12 mouse cellular contexts compared by ENCODE assay signal in genomic region chr13:45802620-45803410, GRCm38 (mm10).
DNase-seq lines count a peak whose midpoint lies in the region; TF ChIP-seq lines count a peak whose summit lies in the region.
"Had no signal": no experiment of that assay in that cellular context is flagged by ENCODE, and none has a peak within 500 bp of the region (broad histone marks: within the 10 kb centered on the region; RNA-seq: fewer than 3 reads in every experiment).

No protein-coding gene starts in this region.

- no peaks in the 10 kb centered on the region for H3K27me3 ChIP-seq in kidney, adult 2 months (replicated peaks; ENCODE audit: control insufficient read depth, insufficient read depth, low read length)

- TF ChIP-seq POLR2A in kidney, adult 2 months (IDR thresholded peaks at IDR 0.05; ENCODE audit: low read depth, low read length) = no peak

- DNase-seq in kidney, adult 2 months = peak; percentile 48
- no peak for DNase-seq in kidney, adult 18-20 months
- DNase-seq in Muller cell, postnatal 12 days (ENCODE audit: inconsistent ontology term) = peak; percentile 49
- peak; percentile 6 for DNase-seq in c-Kit-positive CD71-negative TER-119-negative erythroid progenitor cells, embryonic 14.5 days (ENCODE audit: low read depth)
- peak; percentile 27 to 46 for DNase-seq in kidney, postnatal 36 days
- DNase-seq in spleen, adult 18-20 months = no peak
- no peak for DNase-seq in ovary, postnatal 36 days (ENCODE audit: low spot score)
- no peak for DNase-seq in gastrocnemius, postnatal 4 days (ENCODE audit: low spot score in 2 of 2)
- DNase-seq: gastrocnemius, adult 2 months had no signal

- 93% methylated on average over 15 of the region's 15 CpGs for WGBS in kidney, adult 2 months

- H3K4me3 ChIP-seq in kidney, adult 2 months (ENCODE audit: insufficient read depth, low read depth, low read length) = no peak overlapping the region
- H3K4me3 ChIP-seq: gastrocnemius, adult 2 months; myocyte had no signal

- H3K27ac ChIP-seq in kidney, adult 2 months (ENCODE audit: insufficient read depth, low read depth, low read length) = no peak overlapping the region
- H3K27ac ChIP-seq: gastrocnemius, adult 2 months; hindbrain, embryonic 14.5 days; macrophage had no signal

- H3K36me3 ChIP-seq in kidney, adult 2 months (ENCODE audit: control insufficient read depth, insufficient read depth, low read length) = no peaks in the 10 kb centered on the region

- no peaks in the 10 kb centered on the region for H3K4me1 ChIP-seq in kidney, adult 2 months (ENCODE audit: control insufficient read depth, insufficient read depth, low read length)

- TF ChIP-seq CTCF in kidney, adult 2 months (conservative IDR thresholded peaks at IDR 0.05; ENCODE audit: insufficient read depth, insufficient read length, low read depth, low read length) = no peak

Comparison
In these comparisons a context has a peak if more than half of its experiments do, and no peak if none do; other contexts are left out.
1. DNase-seq: peak in kidney, adult 2 months (single experiment), Muller cell, postnatal 12 days (single experiment), c-Kit-positive CD71-negative TER-119-negative erythroid progenitor cells, embryonic 14.5 days (single experiment) and kidney, postnatal 36 days (2 of 2); none in kidney, adult 18-20 months (single experiment), spleen, adult 18-20 months (0 of 2), ovary, postnatal 36 days (single experiment) and gastrocnemius, postnatal 4 days (0 of 2).